Mouse (Mus musculus): ENCODE measurements at regions not wholly inside any gene's neighbourhood (a gene's known extent, or its start where the extent isn't known, plus 50 kb on each side); places are given as distances from the start of the nearest gene placed in this dataset.
A peak's percentile ranks its signal among the peaks of the same experiment; 100 is the strongest.

DNA sequence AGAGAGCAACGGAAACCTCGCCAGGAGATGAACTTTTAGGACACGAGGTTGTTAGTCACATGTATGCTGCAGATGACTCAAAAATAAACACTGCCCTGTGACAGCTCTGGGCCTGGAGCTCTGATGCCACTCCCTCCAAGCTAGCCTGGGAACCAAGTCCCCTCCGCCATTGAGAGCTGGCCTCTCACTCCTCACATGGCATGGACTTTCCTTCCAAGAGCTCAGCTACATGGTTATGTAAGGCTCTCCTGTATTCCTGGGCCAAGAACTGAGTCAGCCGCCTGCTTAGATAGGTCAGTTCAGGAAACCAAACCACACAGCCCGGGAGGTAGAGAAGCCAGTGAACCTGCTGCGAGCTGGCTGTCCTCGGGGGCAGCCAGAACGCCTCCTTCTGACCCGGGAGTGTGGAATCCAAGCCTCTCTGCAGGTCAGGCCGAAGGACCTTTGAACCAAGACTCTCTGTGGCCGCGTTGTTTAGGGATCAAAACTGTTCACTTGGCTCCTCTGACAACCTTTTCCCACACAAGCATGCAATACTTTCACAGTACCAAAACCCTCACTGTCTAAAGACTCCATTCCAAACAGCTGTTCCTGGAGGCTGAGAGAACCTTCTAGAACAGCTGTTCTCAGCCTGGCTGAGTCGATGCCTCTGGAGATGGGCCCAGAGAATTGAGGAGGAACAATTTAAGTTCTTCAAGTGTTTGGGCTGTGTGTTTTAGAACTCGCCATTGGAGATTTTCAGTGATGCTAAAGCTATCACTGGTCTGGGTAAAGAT, 422.8 kb upstream of the Jarid2 start:
- Histone ChIP-seq H3K9me3 (replicated peaks; ENCODE audit: control insufficient read depth, low read length) (no peaks in the 10 kb centered on the region), H3K27me3 (ENCODE audit: control insufficient read depth, insufficient read depth, low read length) (no peaks in the 10 kb centered on the region), H3K9ac (replicated peaks; ENCODE audit: low read depth, low read length) (no peak overlapping the region), H3K4me3 (ENCODE audit: low read depth, low read length) (no peak overlapping the region), H3K36me3 (replicated peaks; ENCODE audit: control insufficient read depth, insufficient read depth, low read length) (no peaks in the 10 kb centered on the region), H3K27ac (ENCODE audit: low read depth) (no peak overlapping the region), H3K4me2 (ENCODE audit: low read depth, low read length) (no peak overlapping the region), H3K4me1 (ENCODE audit: control insufficient read depth, insufficient read depth) (no peaks in the 10 kb centered on the region)
- TF ChIP-seq EP300 (IDR thresholded peaks at IDR 0.05; ENCODE audit: low read depth) (no peak), CTCF (IDR thresholded peaks at IDR 0.05; ENCODE audit: low read depth) (no peak)
- WGBS = 71% methylated on average over 15 of the region's 15 CpGs
- DNase-seq (ENCODE audit: low spot score) (peak; percentile 26), ATAC-seq (ENCODE audit: insufficient read depth, low read depth) (peak; percentile 49)

DNA sequence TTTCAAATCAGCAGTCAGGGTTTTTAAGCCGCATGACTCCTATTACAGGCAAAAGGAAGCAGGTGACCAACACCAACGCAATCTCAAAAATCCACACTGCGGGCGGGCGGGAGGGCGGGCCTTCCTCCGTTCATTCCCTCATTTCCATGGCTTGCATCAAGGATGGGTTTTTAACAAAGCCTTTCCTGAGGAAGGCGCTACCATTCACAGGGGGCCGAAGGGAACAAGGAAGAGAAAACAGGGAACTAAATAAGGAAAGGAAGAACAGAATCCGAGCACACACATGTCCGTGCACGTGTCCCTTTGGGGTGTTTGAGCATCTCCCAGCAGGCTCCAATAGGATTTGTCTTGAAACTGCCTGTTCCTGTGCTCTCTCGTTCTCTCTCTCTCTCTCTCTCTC, 421.0 kb upstream of the Jarid2 start:
- no peak overlapping the region for H3K4me2 ChIP-seq (ENCODE audit: low read depth, low read length)

DNA sequence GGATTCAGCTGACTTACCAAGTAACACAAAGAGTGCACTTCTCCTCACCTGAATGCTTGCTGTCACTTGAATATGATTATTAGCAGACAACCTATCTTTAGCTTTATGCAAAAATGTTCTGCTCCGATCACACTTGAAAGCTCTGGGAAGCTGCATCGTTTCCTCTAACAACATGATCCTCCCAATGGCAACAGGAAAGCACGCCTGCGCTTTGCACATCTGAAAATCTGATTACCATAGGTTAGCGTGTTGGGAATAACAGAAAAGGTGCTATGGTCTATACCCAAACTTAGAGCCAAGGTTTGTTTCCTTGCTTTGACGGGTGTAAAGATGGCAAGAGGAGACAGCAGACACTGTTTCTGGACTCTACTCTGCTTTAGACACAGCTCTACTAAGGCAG, 417.0 kb upstream of the Jarid2 start:
- no peaks in the 10 kb centered on the region for H3K27me3 ChIP-seq (ENCODE audit: control insufficient read depth, insufficient read depth, low read length)
- no peak overlapping the region for H3K9ac ChIP-seq (replicated peaks; ENCODE audit: low read depth, low read length)
- DNase-seq (ENCODE audit: low spot score) (no peak), ATAC-seq (ENCODE audit: insufficient read depth, low read depth) (no peak)
- no peak for TF ChIP-seq EP300 (IDR thresholded peaks at IDR 0.05; ENCODE audit: low read depth)
- TF ChIP-seq CTCF (IDR thresholded peaks at IDR 0.05; ENCODE audit: low read depth) = no peak
- 82% methylated on average over 6 of the region's 6 CpGs for WGBS
- no peak overlapping the region for H3K27ac ChIP-seq (ENCODE audit: low read depth)
- H3K4me1 ChIP-seq (ENCODE audit: control insufficient read depth, insufficient read depth) = no peaks in the 10 kb centered on the region
- H3K36me3 ChIP-seq (replicated peaks; ENCODE audit: control insufficient read depth, insufficient read depth, low read length) = no peaks in the 10 kb centered on the region
- H3K4me3 ChIP-seq (ENCODE audit: low read depth, low read length) = no peak overlapping the region
- no peaks in the 10 kb centered on the region for H3K9me3 ChIP-seq (replicated peaks; ENCODE audit: control insufficient read depth, low read length)
- H3K4me2 ChIP-seq (ENCODE audit: low read depth, low read length) = no peak overlapping the region

More for the DNA sequence above, 421.0 kb upstream of the Jarid2 start:
- no peak overlapping the region for H3K9ac ChIP-seq (replicated peaks; ENCODE audit: low read depth, low read length)
- no peak for ATAC-seq (ENCODE audit: insufficient read depth, low read depth)
- H3K4me3 ChIP-seq (ENCODE audit: low read depth, low read length) = no peak overlapping the region
- no peak for DNase-seq (ENCODE audit: low spot score)
- no peaks in the 10 kb centered on the region for H3K9me3 ChIP-seq (replicated peaks; ENCODE audit: control insufficient read depth, low read length)
- WGBS = 59% methylated on average over 13 of the region's 13 CpGs
- H3K27me3 ChIP-seq (ENCODE audit: control insufficient read depth, insufficient read depth, low read length) = no peaks in the 10 kb centered on the region
- H3K36me3 ChIP-seq (replicated peaks; ENCODE audit: control insufficient read depth, insufficient read depth, low read length) = no peaks in the 10 kb centered on the region
- no peak overlapping the region for H3K27ac ChIP-seq (ENCODE audit: low read depth)
- no peak for TF ChIP-seq EP300 (IDR thresholded peaks at IDR 0.05; ENCODE audit: low read depth)
- H3K4me1 ChIP-seq (ENCODE audit: control insufficient read depth, insufficient read depth) = no peaks in the 10 kb centered on the region

DNA sequence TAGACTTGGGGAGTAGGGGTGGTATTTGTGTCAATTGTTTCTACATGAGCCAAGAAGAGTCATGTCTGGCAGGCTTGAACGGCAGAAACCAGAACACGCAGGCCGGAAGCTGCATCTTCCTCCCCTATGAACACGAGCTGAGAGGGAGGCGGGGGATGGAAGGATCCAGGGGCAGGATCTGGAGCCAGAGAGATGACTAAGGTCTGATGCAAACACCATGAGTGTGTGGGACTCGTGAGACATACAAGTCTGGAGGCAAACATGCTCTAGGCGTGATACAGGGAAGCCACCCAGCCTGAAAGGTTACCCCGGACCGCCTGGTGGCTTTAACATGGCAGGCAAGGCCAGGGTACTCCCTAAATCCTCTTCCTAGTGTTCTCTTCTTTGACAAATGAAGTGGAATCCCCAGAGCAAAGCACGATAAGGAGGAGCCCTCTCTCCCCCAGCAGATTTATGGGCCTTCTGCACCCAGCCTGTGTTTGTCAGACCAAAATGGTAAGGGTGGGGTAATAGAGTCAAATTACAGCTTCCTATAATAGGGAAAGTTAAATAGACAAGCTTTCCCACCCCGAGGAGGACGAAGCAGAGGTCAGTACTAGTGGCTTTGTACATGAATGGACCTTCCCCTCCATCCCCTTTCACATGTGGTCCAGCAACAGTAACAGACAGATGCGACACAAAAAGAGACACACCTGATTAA, 412.4 kb upstream of the Jarid2 start:
- Histone ChIP-seq H3K9ac (replicated peaks; ENCODE audit: low read depth, low read length) (no peak overlapping the region), H3K4me2 (ENCODE audit: low read depth, low read length) (no peak overlapping the region), H3K4me1 (ENCODE audit: control insufficient read depth, insufficient read depth) (no peaks in the 10 kb centered on the region), H3K27me3 (ENCODE audit: control insufficient read depth, insufficient read depth, low read length) (no peaks in the 10 kb centered on the region), H3K27ac (ENCODE audit: low read depth) (no peak overlapping the region), H3K36me3 (replicated peaks; ENCODE audit: control insufficient read depth, insufficient read depth, low read length) (no peaks in the 10 kb centered on the region), H3K9me3 (replicated peaks; ENCODE audit: control insufficient read depth, low read length) (no peaks in the 10 kb centered on the region), H3K4me3 (ENCODE audit: low read depth, low read length) (no peak overlapping the region)
- DNase-seq (ENCODE audit: low spot score) = no peak
- 82% methylated on average over 13 of the region's 13 CpGs for WGBS
- TF ChIP-seq EP300 (IDR thresholded peaks at IDR 0.05; ENCODE audit: low read depth) = no peak
- no peak for TF ChIP-seq CTCF (IDR thresholded peaks at IDR 0.05; ENCODE audit: low read depth)
- ATAC-seq (ENCODE audit: insufficient read depth, low read depth) = no peak

DNA sequence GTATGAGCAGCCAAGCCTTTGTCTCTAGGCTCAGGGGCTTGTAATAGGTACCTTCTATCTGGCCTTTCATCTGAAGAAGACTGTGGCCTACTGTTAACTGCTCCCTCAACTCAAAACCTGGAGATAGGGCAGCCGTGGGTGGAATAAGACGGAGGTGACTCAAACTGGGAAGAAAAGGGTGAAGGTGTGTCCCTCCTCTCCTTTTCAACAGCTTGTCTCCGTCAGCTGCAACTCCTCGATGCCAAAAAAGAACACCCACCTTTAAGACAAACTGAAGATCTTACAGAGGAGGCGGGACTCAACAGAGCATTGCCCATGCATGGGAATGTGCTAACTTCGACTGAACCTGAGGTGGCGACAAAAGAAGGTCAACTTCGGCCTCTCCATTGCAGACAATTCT, 411.7 kb upstream of the Jarid2 start:
- Histone ChIP-seq H3K36me3 (replicated peaks; ENCODE audit: control insufficient read depth, insufficient read depth, low read length) (no peaks in the 10 kb centered on the region), H3K27me3 (ENCODE audit: control insufficient read depth, insufficient read depth, low read length) (no peaks in the 10 kb centered on the region), H3K9ac (replicated peaks; ENCODE audit: low read depth, low read length) (no peak overlapping the region), H3K4me1 (ENCODE audit: control insufficient read depth, insufficient read depth) (no peaks in the 10 kb centered on the region), H3K4me3 (ENCODE audit: low read depth, low read length) (no peak overlapping the region), H3K4me2 (ENCODE audit: low read depth, low read length) (no peak overlapping the region), H3K9me3 (replicated peaks; ENCODE audit: control insufficient read depth, low read length) (no peaks in the 10 kb centered on the region), H3K27ac (ENCODE audit: low read depth) (no peak overlapping the region)
- no peak for DNase-seq (ENCODE audit: low spot score)
- 74% methylated on average over 8 of the region's 8 CpGs for WGBS
- ATAC-seq (ENCODE audit: insufficient read depth, low read depth) = no peak
- TF ChIP-seq CTCF (IDR thresholded peaks at IDR 0.05; ENCODE audit: low read depth) (no peak), EP300 (IDR thresholded peaks at IDR 0.05; ENCODE audit: low read depth) (no peak)

All from heart, postnatal 0 days (tissue).